Mouse (Mus musculus) erythroid progenitor cell, adult 5-6 weeks (primary cell): ENCODE measurements around the gene Tbc1d10c. TPM values are rescaled to one million over a fixed set of nuclear protein-coding genes. Genes with fewer than 3 reads are reported as not detected.

Source experiments
- ATAC-seq: replicated peaks from 2 replicates; pipeline ENCODE4 v1.8.0; 2016; ENCODE audit warnings: moderate number of reproducible peaks, mild to moderate bottlenecking, moderate TSS enrichment, inconsistent platforms; ENCODE audit not compliant: poor library complexity, low FRiP score, severe bottlenecking
- total RNA-seq, 2 experiments: library from RNA; stranded (forward) in 1 of 2; stranded (reverse) in 1 of 2; fragments of 150-400 nt in 1 of 2; fragments of 186-747, 209-891 nt in 1 of 2; gene quantifications; 2 replicates each; pipeline versions ENCODE4 v1.2.3 to v1.2.4; 2015 to 2017; ENCODE audit warnings: low replicate concordance in 2 of 2

Gene Tbc1d10c
- total RNA-seq, 2 experiments from 2014 or later = 8.0 to 14.2 TPM

- ATAC-seq = no peak
These were observed 24.2 kb downstream of the Tbc1d10c start for GRCm38 (mm10) chr19:4166678-4167476.

- no peak for ATAC-seq
These were observed 26.4 kb downstream of the Tbc1d10c start for GRCm38 (mm10) chr19:4164721-4165120.

DNA sequence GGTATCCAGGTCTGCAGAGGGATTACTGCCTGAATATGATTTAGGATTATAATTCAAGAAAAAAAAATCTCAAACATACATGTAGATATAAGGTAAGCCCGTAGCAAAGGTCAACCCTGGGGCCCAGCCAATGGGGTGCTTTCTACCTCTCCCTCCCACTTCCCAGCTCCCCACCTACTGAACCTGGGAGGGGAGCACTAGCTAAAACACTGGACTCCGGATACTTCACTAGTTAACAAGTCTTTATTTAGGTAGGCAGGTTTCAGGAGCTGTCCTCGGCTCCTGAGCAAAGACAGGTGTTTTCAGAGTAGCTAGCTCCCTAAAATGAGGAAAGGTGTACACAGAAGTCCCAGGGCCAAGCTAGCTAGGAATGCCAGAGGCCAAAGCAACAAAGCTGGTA, 27.0 kb downstream of the Tbc1d10c start:
- ATAC-seq = no peak

DNA sequence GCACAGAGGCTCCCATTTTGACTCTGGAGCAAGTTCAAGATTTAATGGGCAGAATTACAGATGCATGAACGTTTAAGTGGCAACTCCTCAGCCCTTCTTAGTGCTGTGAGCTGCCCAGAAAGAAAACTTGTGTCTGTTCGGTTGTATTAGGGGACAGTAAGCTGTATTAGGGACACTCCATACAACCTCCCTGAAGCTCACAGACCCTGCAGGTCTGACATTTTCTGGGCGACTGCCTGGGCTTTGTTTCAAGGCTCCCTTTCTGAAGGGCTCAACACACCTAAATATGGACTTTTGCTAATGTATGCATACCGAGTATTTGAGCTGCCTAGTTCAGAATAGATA, 27.6 kb downstream of the Tbc1d10c start:
- ATAC-seq = no peak

DNA sequence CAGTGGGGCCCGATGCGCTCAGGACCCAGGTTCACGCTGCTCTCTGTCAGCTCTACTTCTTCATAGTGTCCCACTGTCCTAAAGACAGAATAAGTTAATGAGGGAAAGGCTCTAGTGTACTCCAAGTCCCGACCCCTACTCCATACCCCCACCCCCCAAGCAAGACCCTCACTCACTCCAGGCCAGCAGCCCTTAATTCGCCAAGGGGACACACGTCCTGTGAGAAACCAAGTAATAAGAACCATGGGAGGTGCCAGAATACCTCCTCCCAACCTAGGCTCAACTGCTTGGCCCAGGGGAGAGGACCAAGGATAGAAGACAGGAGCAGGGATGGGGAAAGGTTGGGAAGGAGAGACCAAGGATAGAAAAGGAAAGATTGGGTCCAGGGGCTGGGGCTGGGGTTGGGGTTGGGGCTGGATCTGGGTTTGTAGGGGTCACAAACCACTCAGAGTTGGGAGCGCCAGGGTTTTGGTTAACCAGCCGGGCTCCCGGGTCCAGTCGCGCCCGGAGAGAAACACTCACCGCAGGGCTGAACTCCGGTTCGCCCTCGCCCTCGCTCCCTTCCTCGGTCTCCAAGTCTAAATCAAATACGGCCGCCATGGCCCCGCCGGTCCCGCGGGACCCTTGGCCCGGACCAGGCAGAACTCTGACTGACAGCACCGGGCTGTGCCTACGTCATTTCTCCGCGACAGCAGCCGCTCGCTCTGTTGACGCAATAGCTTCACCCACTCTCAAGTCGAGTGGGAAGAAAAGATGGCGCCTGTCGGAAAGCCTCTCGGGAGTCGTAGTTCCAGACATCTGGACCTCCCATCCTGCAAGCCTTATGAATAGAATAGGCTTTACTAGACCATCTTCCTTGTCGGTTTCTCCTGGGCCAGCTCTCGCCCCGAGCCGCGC, 28.2 kb downstream of the Tbc1d10c start, which contains the start of gene Rps6kb2:
Rps6kb2 (minus strand) TSS at position 709 of the 897 bp plus-strand sequence.
- peak; percentile 88 for ATAC-seq

DNA sequence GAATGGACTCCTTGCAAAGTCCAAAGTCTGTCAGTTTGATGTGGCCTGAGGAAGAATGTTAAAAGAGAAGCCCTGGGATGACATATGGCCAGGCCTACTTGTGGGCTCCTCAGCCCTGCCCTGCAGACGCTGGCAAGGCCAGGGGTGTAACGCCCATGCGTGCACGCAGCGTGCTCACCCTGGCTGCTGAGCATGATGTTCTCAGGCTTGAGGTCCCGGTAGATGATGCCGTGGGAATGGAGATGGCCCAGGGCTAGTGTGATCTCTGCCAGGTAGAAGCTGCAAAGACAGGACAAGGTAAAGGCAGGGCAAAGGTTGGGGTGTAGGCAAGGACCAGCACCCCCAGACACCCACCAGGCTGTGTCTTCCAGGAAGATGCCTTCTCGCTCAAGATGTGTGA, 32.0 kb downstream of the Tbc1d10c start:
- no peak for ATAC-seq

GRCm38 (mm10) chr19:4156771-4157170, 34.3 kb downstream of the Tbc1d10c start:
- no peak for ATAC-seq

GRCm38 (mm10) chr19:4156073-4156579, 35.0 kb downstream of the Tbc1d10c start:
- ATAC-seq = no peak

- ATAC-seq = no peak
These were observed 35.6 kb downstream of the Tbc1d10c start for GRCm38 (mm10) chr19:4155223-4156072.

DNA sequence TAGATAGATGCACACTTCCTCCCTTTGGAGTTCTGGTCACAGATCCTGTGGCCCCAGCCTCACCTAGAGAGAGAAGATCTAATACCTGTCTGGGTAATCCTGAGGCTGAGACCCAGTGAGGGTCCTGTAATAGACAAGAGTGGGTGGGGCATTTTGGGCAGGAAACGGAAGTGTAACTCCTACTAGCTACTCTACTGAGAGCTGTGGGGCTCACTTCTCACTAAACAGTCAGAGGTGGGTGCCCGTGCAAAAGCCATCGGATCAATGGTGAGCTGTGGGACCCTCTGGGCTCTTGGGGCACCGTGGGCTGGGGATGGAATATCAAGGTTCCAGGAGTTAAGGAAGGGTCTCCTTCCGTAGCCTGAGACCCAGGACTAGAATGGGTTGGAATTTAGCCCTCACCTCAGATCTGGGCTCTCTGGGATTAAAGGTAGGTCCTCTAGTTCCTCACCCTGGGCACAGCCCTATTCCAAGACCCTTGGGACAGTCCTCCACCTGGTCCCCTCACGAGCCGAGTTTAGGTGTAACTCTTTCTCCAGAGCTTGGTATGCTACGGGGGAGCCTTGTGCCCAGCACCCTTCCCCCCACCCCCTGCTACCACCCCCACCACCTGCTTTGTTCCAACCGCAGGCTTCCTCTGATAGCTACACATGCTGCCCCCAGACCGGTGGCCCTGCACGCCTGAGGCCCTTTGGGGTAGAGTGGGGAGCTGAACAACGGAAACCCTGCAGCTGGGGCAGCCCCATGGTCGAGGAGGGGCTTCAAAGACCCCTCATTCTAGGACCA, 36.5 kb downstream of the Tbc1d10c start:
- no peak for ATAC-seq

DNA sequence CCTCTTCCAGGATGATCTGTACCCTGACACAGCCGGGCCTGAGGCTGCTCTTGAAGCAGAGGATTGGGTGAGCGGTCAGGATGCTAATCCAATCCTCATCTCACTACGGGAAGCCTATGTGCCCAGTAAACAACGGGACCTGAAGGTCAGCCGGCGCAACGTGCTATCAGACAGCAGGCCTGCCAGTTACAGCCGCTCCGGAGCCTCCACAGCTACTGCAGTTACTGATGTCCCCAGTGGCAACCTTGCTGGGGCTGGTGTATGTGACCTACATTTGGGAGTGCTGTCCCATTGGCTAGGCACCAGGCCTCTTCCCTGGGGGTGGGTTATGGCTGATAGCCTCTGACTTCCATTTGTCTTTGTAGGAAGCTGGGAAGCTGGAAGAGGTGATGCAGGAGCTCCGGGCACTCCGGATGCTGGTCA, 37.8 kb downstream of the Tbc1d10c start, which contains the start of gene Ptprcap:
Ptprcap (plus strand) TSS at position 373 of the 423 bp plus-strand sequence.
- ATAC-seq = no peak

GRCm38 (mm10) chr19:4152445-4153231, 38.4 kb downstream of the Tbc1d10c start:
- no peak for ATAC-seq

DNA sequence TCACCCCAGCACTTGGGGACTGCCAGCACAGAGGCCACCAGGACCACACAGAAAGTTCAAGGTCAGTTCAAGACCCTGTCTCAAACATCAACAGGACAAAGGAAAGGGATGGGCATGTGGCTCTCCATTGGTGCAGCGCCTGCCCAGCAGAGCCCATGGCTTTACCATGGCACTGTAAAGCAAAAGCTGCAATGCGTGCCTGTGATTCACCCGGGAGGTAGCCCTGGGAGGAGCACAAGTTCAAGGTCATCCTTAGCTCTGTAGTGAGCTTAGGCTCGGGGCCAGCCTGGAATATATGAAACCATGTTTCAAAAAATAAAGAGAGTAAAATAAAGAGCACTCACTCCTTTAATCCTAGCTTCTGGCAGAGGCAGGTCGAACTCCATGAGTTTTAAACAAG, 39.2 kb downstream of the Tbc1d10c start:
- no peak for ATAC-seq

DNA sequence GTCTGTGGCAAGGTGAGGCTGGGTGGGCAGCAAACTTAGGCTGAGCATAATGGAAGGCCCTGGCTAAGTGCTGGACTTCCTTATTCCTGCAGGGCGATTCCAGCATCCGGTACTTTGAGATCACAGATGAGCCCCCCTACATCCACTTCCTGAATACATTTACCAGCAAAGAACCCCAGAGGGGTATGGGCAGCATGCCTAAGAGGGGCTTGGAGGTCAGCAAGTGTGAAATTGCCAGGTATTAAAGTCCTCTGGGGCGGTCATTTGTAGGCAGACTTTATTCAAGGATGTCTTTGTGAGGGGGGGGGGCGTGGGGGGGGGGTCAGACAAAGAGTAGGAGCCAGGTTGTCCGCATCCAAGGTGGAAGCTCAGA, 39.6 kb downstream of the Tbc1d10c start:
- no peak for ATAC-seq

- no peak for ATAC-seq
These were observed 40.3 kb downstream of the Tbc1d10c start for GRCm38 (mm10) chr19:4150567-4151487.

DNA sequence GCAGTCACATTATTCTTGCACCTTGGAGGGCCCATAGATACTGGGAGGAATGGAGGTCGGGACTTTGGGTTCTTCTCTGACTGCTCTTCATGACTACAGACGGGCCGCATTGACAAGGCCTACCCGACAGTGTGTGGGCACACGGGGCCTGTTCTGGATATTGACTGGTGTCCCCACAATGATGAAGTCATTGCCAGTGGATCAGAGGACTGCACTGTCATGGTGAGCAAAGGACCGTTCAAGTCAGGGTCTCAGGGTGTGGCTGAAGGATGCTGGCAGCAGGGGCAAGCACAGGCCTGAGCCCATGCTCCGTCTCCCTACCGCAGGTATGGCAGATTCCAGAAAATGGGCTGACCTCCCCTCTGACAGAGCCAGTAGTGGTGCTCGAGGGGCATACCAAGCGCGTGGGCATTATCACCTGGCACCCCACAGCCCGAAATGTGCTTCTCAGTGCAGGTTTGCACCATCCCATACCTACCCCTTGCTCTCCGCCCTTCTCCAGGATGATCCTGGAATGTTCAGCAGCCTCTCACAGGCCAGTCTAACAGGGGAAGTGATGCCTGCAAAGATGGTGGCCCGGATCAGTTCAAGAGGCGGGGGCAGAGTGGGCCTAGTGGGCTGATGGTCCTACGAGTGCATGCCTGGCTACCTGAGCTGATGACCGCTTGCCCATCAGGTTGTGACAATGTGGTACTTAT, 41.2 kb downstream of the Tbc1d10c start:
- ATAC-seq = no peak

GRCm38 (mm10) chr19:4149283-4149682, 41.8 kb downstream of the Tbc1d10c start:
- ATAC-seq = no peak
